Mouse (Mus musculus): ENCODE data around the gene Il17rc. TPM values are rescaled to one million over a fixed set of nuclear protein-coding genes. Genes with fewer than 3 reads are reported as not detected.

The Il17rc gene
- polyA plus RNA-seq, 1 experiment from 2014 or later = 9.1 TPM

GRCm38 (mm10) chr6:113505689-113506088 is 34.5 kb downstream of the Il17rc start:
- Histone ChIP-seq H3K27me3 (ENCODE audit: insufficient read depth, low read length) (peaks cover 20% of the 10 kb centered on the region), H3K4me1 (ENCODE audit: insufficient read depth) (no peaks in the 10 kb centered on the region), H3K9ac (no peak overlapping the region), H3K27ac (ENCODE audit: low read depth) (no peak overlapping the region), H3K36me3 (ENCODE audit: insufficient read depth) (no peaks in the 10 kb centered on the region), H3K4me3 (ENCODE audit: low read depth, low read length) (no peak overlapping the region), H3K9me3 (ENCODE audit: low read depth, low read length) (no peaks in the 10 kb centered on the region), H3K4me2 (no peak overlapping the region)
- ATAC-seq (ENCODE audit: insufficient read depth) (no peak), DNase-seq (no peak)
- TF ChIP-seq CTCF (IDR thresholded peaks at IDR 0.05; ENCODE audit: low read depth) = no peak
- 70% methylated on average over 1 of the region's 1 CpGs for WGBS

DNA sequence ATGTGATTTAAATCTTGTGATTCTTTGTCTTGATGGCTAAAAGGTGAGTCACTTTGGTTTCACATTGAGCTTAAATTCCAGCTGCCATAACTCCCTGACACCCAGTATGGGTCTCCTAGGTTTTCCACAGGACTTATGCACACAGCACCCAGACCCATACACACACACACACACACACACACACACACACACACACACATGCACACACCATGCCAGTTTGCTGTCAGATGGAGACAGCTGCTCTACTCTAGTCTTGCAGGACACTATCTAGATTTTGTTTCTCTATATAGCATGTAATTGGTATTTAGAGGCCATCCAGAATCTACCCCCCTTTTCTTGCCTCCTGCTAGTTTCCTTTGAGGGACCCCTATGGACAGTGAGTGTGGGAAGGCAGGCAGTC is 35.9 kb downstream of the Il17rc start:
- Histone ChIP-seq H3K4me3 (ENCODE audit: low read depth, low read length) (no peak overlapping the region), H3K4me2 (no peak overlapping the region), H3K4me1 (ENCODE audit: insufficient read depth) (no peaks in the 10 kb centered on the region), H3K9ac (no peak overlapping the region), H3K9me3 (ENCODE audit: low read depth, low read length) (no peaks in the 10 kb centered on the region), H3K36me3 (ENCODE audit: insufficient read depth) (no peaks in the 10 kb centered on the region), H3K27me3 (ENCODE audit: insufficient read depth, low read length) (peaks cover 6% of the 10 kb centered on the region; the same call in 1 of the 2 replicates), H3K27ac (ENCODE audit: low read depth) (no peak overlapping the region)
- no peak for DNase-seq
- no peak for TF ChIP-seq CTCF (IDR thresholded peaks at IDR 0.05; ENCODE audit: low read depth)
- no peak for ATAC-seq (ENCODE audit: insufficient read depth)

DNA sequence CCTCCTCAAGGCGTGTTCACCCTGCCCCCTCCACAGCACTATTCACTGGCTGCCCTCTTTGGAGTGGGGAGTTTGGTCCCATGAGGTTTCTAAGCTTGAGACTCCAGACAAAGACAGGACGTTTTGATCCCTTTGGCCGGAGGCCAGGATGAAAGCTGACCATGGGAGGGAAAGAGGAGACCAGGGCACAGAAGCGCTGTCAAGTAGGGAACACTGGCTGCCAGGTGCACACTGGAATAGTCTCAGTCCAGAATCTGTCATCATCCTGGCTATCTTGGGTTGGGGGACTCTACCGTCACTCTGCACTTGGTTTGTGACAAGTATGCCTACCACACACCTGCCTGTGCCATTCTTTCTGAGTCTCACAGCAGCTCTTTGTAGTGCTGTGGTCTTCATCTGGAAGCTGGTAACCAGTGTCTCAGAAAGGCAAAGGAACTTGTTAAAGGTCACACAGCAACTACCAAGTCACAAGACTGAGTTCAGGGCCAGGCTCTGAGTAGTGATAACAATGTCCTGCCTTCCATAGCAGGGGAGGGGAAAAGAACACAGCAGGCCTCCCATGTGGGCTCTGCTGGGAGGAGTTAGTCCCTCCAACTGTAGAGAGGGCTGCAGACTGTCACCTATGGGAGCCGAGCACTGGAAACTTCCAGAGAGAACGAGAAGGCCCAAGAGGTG is 37.2 kb downstream of the Il17rc start:
- H3K9ac ChIP-seq = no peak overlapping the region
- no peak overlapping the region for H3K4me2 ChIP-seq
- no peak for TF ChIP-seq CTCF (IDR thresholded peaks at IDR 0.05; ENCODE audit: low read depth)
- H3K27ac ChIP-seq (ENCODE audit: low read depth) = no peak overlapping the region
- no peaks in the 10 kb centered on the region for H3K9me3 ChIP-seq (ENCODE audit: low read depth, low read length)
- WGBS = 54% methylated on average over 7 of the region's 7 CpGs
- H3K36me3 ChIP-seq (ENCODE audit: insufficient read depth) = 0 out of 2 replicates have a peak, but pooled peaks cover under 1% of the 10 kb centered on the region
- DNase-seq = no peak
- no peaks in the 10 kb centered on the region for H3K4me1 ChIP-seq (ENCODE audit: insufficient read depth)
- H3K27me3 ChIP-seq (ENCODE audit: insufficient read depth, low read length) = no peaks in the 10 kb centered on the region
- no peak for ATAC-seq (ENCODE audit: insufficient read depth)
- no peak overlapping the region for H3K4me3 ChIP-seq (ENCODE audit: low read depth, low read length)

- no peak overlapping the region for H3K4me3 ChIP-seq (ENCODE audit: low read depth, low read length)
These were observed 37.7 kb downstream of the Il17rc start for GRCm38 (mm10) chr6:113508947-113509280.

DNA sequence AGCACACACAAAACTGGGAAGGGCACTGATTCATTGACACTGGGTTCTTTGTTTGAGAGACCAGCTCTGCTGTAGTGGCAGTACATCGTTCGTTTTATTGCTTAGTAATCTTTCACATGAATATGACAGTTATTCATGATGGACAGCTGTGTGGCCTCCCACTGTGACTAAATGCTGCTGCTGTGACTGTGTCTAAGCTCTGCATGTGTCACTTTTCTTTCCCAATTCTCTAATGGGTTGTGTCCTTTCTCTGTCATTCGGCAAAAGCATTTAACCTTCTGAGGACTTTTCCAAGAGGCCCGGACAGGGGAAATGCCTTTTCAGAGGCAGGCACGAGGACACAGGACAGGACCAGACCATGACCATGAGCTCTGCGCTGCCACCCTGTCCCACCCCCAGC is 42.7 kb downstream of the Il17rc start:
- WGBS = 89% methylated on average over 6 of the region's 6 CpGs
- Histone ChIP-seq H3K36me3 (ENCODE audit: insufficient read depth) (peaks cover 56% of the 10 kb centered on the region), H3K27me3 (ENCODE audit: insufficient read depth, low read length) (no peaks in the 10 kb centered on the region), H3K27ac (ENCODE audit: low read depth) (no peak overlapping the region), H3K9ac (no peak overlapping the region), H3K4me3 (ENCODE audit: low read depth, low read length) (no peak overlapping the region), H3K4me1 (ENCODE audit: insufficient read depth) (no peaks in the 10 kb centered on the region), H3K4me2 (no peak overlapping the region), H3K9me3 (ENCODE audit: low read depth, low read length) (no peaks in the 10 kb centered on the region)
- no peak for ATAC-seq (ENCODE audit: insufficient read depth)
- TF ChIP-seq CTCF (IDR thresholded peaks at IDR 0.05; ENCODE audit: low read depth) = no peak
- DNase-seq = no peak

More at GRCm38 (mm10) chr6:113508947-113509280, 37.7 kb downstream of the Il17rc start:
- H3K27ac ChIP-seq (ENCODE audit: low read depth) = no peak overlapping the region
- DNase-seq = no peak
- H3K9me3 ChIP-seq (ENCODE audit: low read depth, low read length) = no peaks in the 10 kb centered on the region
- H3K4me2 ChIP-seq = no peak overlapping the region
- no peak for ATAC-seq (ENCODE audit: insufficient read depth)
- H3K4me1 ChIP-seq (ENCODE audit: insufficient read depth) = no peaks in the 10 kb centered on the region
- WGBS = 48% methylated on average over 5 of the region's 5 CpGs
- TF ChIP-seq CTCF (IDR thresholded peaks at IDR 0.05; ENCODE audit: low read depth) = no peak
- H3K27me3 ChIP-seq (ENCODE audit: insufficient read depth, low read length) = no peaks in the 10 kb centered on the region
- H3K9ac ChIP-seq = no peak overlapping the region
- peaks cover 6% of the 10 kb centered on the region for H3K36me3 ChIP-seq (ENCODE audit: insufficient read depth)

- H3K36me3 ChIP-seq (ENCODE audit: insufficient read depth) = peaks cover 63% of the 10 kb centered on the region
- TF ChIP-seq CTCF (IDR thresholded peaks at IDR 0.05; ENCODE audit: low read depth) = no peak
- no peak overlapping the region for H3K4me2 ChIP-seq
- 91% methylated on average over 3 of the region's 3 CpGs for WGBS
- H3K4me3 ChIP-seq (ENCODE audit: low read depth, low read length) = no peak overlapping the region
- no peak overlapping the region for H3K27ac ChIP-seq (ENCODE audit: low read depth)
- ATAC-seq (ENCODE audit: insufficient read depth) = no peak
- H3K4me1 ChIP-seq (ENCODE audit: insufficient read depth) = no peaks in the 10 kb centered on the region
- H3K9ac ChIP-seq = no peak overlapping the region
- no peak for DNase-seq
- no peaks in the 10 kb centered on the region for H3K27me3 ChIP-seq (ENCODE audit: insufficient read depth, low read length)
- H3K9me3 ChIP-seq (ENCODE audit: low read depth, low read length) = no peaks in the 10 kb centered on the region
These were observed 43.4 kb downstream of the Il17rc start for GRCm38 (mm10) chr6:113514600-113514999.

GRCm38 (mm10) chr6:113517434-113518080 is 46.3 kb downstream of the Il17rc start:
- ATAC-seq (ENCODE audit: insufficient read depth) = no peak
- Histone ChIP-seq H3K36me3 (ENCODE audit: insufficient read depth) (peaks cover 92% of the 10 kb centered on the region), H3K9ac (no peak overlapping the region), H3K4me1 (ENCODE audit: insufficient read depth) (no peaks in the 10 kb centered on the region), H3K4me2 (no peak overlapping the region), H3K9me3 (ENCODE audit: low read depth, low read length) (no peaks in the 10 kb centered on the region), H3K4me3 (ENCODE audit: low read depth, low read length) (no peak overlapping the region), H3K27ac (ENCODE audit: low read depth) (no peak overlapping the region), H3K27me3 (ENCODE audit: insufficient read depth, low read length) (no peaks in the 10 kb centered on the region)
- 89% methylated on average over 8 of the region's 8 CpGs for WGBS
- no peak for TF ChIP-seq CTCF (IDR thresholded peaks at IDR 0.05; ENCODE audit: low read depth)
- DNase-seq = no peak
